Mouse (Mus musculus) limb, embryonic 11.5 days (tissue): ENCODE measurements at regions not wholly inside any gene's neighbourhood (a gene's known extent, or its start where the extent isn't known, plus 50 kb on each side); places are given as distances from the start of the nearest gene placed in this dataset.
A peak's percentile ranks its signal among the peaks of the same experiment; 100 is the strongest.
"Not testable (repeated sequence)": the region's sequence is repeated elsewhere in the genome, so short reads cannot be mapped to it uniquely, and the experiment has no call there.

ENCODE experiments used
- ATAC-seq: fragments of 200-750 bp; cut with Nextera tagmentation; 2 replicates; pipeline ENCODE4 v1.8.0; 2017; ENCODE audit warnings: low read depth; ENCODE audit not compliant: insufficient number of reproducible peaks, low FRiP score, low TSS enrichment
- DNase-seq: peaks from one replicate; pipeline ENCODE4 v3.0.0-alpha.2; 2015; ENCODE audit warnings: low spot score
- H3K27ac ChIP-seq: fragments of 300-500 bp; sonication (generic); replicated peaks from 2 replicates; pipeline ENCODE4 v1.5.1; 2014; ENCODE audit warnings: low read depth, mild to moderate bottlenecking, low read length
- H3K27me3 ChIP-seq: fragments of 300-500 bp; sonication (generic); 2 replicates; pipeline ENCODE4 v1.6.1; 2014; ENCODE audit warnings: mild to moderate bottlenecking, low read length, mixed read lengths; ENCODE audit not compliant: control insufficient read depth, insufficient read depth
- H3K36me3 ChIP-seq: fragments of 300-500 bp; sonication (generic); 2 replicates; pipeline ENCODE4 v1.6.1; 2014; ENCODE audit warnings: mild to moderate bottlenecking, low read length, moderate library complexity, mixed read lengths; ENCODE audit not compliant: control insufficient read depth, insufficient read depth
- H3K4me1 ChIP-seq: fragments of 300-500 bp; sonication (generic); 2 replicates; pipeline ENCODE4 v1.6.1; 2014; ENCODE audit warnings: low read length, mixed read lengths; ENCODE audit not compliant: control insufficient read depth, insufficient read depth
- H3K4me2 ChIP-seq: fragments of 300-500 bp; sonication (generic); 2 replicates; pipeline ENCODE4 v1.6.1; 2014; ENCODE audit warnings: low read depth, mild to moderate bottlenecking, moderate library complexity; ENCODE audit not compliant: severe bottlenecking
- H3K4me3 ChIP-seq: fragments of 300-500 bp; sonication (generic); 2 replicates; pipeline ENCODE4 v1.5.1; 2014; ENCODE audit warnings: low read depth, low read length
- H3K9ac ChIP-seq: fragments of 300-500 bp; sonication (generic); 2 replicates; pipeline ENCODE4 v1.6.1; 2014; ENCODE audit warnings: mild to moderate bottlenecking, low read length
- H3K9me3 ChIP-seq: fragments of 300-500 bp; sonication (generic); 2 replicates; pipeline ENCODE4 v1.6.1; 2016; ENCODE audit warnings: low read length; ENCODE audit not compliant: control insufficient read depth
- WGBS: fragments of 180-500 bp; shearing (Covaris S2); extraction: QIAGEN DNeasy Blood & Tissue Kit; methylation state at CpG from one replicate; pipeline ENCODE4 v1.1.7; 2014; 5-methylcytosine and 5-hydroxymethylcytosine counted together

DNA sequence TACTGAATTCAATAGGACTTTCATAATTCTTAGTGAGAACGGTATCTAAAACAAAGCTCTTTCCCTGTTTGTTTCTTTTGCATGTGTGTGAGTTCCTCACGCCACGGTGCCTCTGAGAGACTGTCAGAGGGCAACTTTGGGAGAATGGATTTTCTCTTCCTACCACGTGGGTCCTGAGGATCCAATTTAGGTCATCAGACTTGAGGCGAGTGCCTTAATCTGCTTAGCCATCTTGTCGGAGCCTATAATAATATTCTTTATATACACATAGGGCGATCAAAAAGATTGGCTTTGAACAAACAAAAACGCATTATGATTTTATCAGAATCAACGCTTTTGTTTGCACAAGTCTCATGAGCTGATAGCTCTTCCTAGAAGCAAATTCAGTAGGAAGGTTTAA is 119.6 kb downstream of the Enc1 start:
- H3K9me3 ChIP-seq, result no peaks in the 10 kb centered on the region
- ATAC-seq (no peak), DNase-seq (no peak)
- 89% methylated on average over 9 of the region's 9 CpGs for WGBS
- no peak overlapping the region for H3K4me3 ChIP-seq
- H3K36me3 ChIP-seq, result no peaks in the 10 kb centered on the region
- no peak overlapping the region for H3K27ac ChIP-seq
- no peaks in the 10 kb centered on the region for H3K27me3 ChIP-seq
- no peak overlapping the region for H3K9ac ChIP-seq
- peaks cover 12% of the 10 kb centered on the region; the same call in 1 of the 2 replicates for H3K4me1 ChIP-seq
- no peak overlapping the region for H3K4me2 ChIP-seq

DNA sequence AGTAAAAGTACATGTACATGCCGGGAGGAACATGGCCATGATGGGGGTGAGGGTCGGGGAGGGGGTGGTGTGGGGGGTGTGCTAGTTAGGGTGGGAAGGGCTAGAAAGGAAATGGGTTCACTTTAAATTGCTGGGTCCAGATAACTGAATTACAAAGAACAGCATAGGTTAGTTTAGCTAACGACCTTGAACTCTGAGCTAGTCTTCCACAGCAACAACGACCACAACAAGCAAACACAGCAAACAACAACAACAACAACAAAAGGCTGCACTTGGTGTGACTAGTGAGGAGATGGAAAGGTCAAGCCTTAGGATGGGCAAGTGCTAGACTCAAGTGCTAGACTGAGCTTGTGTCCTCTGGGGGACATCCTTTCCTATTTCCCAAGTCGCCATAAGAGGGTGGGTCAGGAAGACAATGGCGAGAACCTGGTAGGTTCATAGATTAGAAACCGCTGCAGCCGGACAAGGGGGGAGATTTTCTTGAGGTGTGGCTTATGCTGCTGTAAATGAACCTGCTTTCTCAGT is 117.9 kb downstream of the Enc1 start:
- Histone ChIP-seq H3K4me2 (no peak overlapping the region), H3K36me3 (no peaks in the 10 kb centered on the region), H3K27ac (no peak overlapping the region), H3K9ac (no peak overlapping the region), H3K9me3 (no peaks in the 10 kb centered on the region), H3K27me3 (no peaks in the 10 kb centered on the region), H3K4me1 (peaks cover 4% of the 10 kb centered on the region; the same call in 1 of the 2 replicates), H3K4me3 (no peak overlapping the region)
- WGBS, result 78% methylated on average over 8 of the region's 8 CpGs
- DNase-seq (no peak), ATAC-seq (no peak)

DNA sequence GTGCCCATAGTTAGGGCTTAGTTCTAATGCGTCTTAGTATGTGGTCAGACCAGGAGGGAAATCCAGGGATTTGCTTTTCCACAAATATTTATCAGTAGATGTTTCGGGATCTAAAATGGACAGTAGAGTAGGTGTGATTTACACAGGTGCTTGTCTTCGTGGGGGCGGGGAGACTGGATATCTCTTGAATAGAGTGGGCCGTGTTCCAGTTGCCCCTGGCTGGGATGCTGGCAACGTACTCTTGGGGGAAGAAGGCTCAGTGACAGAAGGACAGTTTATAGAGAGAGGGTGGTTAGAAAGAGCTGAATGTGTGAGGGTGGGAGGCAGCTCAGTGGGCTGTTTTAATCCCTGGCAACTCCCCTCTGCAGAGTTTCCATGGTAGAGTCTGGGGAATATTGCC is 117.4 kb downstream of the Enc1 start:
- H3K27ac ChIP-seq, result no peak overlapping the region
- H3K9ac ChIP-seq, result no peak overlapping the region
- ATAC-seq (no peak), DNase-seq (no peak)
- H3K9me3 ChIP-seq, result no peaks in the 10 kb centered on the region
- no peak overlapping the region for H3K4me2 ChIP-seq
- H3K27me3 ChIP-seq, result no peaks in the 10 kb centered on the region
- 62% methylated on average over 6 of the region's 6 CpGs for WGBS
- no peak overlapping the region for H3K4me3 ChIP-seq
- peaks cover 2% of the 10 kb centered on the region; the same call in 1 of the 2 replicates for H3K4me1 ChIP-seq
- no peaks in the 10 kb centered on the region for H3K36me3 ChIP-seq

DNA sequence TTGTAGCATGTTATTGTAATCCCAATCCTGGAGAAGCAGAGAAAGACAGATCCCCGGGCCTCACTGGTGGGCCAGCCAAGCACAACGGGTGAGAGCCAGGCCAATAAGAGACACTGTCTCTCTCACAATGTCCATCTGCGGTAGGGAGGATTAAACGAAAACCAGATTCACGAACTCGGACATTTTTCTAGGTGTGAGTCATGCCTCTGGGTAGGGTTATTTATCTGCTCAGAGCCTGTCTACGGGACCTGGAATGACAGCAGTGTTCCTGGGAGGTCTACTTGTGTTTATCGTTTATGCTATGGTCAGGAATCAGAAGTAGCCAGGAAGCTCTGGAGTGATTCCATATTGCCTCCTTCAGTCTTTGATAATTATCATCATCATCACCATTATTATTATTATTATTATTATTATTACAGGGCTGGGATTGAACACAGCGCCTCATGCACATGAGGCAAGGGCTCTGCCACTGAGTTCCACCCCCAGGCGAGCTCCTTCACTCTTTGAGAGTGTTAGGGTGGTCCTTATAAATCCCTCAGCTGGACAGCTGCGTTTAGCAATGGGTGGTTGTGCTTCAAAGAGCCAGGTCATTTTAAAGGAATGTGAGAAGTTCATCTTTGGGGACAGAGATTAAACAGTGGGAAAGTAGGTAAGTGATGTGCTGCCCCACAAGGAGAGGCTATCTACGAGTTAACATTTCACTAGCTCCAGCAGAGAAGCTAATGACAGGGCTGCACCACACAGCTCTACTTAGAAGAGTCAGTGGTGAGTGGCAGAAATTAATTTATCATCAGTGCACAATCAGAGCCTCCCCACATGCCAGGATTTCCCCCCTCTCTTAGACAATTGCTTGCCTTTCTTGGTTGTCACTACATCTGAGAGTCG is 116.3 kb downstream of the Enc1 start:
- H3K9ac ChIP-seq, result no peak overlapping the region
- no peak overlapping the region for H3K4me2 ChIP-seq
- H3K27me3 ChIP-seq, result no peaks in the 10 kb centered on the region
- H3K36me3 ChIP-seq, result no peaks in the 10 kb centered on the region
- H3K4me1 ChIP-seq, result 0 out of 2 replicates have a peak, but pooled peaks cover 2% of the 10 kb centered on the region
- no peak overlapping the region for H3K4me3 ChIP-seq
- no peak for DNase-seq
- ATAC-seq, result no peak
- 38% methylated on average over 13 of the region's 13 CpGs for WGBS
- no peaks in the 10 kb centered on the region for H3K9me3 ChIP-seq
- H3K27ac ChIP-seq, result no peak overlapping the region

DNA sequence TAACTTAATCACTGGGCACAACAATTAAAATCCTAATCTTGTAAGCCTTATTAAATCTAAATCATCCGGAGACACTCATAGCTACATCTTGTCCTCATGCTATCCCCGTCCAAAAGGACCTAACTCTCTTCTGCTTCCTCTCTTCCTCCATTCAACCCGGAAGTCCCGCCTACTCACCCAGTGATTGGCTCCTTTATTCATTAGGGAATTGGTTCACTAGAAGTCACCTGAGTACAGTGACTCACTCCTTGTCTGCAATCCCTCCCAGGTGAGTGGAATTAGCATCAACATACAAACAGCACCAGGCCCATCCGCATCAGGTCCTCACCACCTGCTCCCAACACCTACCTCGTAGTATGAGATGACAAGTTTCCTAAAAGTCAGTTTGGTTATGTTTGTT is 114.5 kb downstream of the Enc1 start:
- not testable (repeated sequence) for H3K9ac ChIP-seq, DNase-seq, H3K27ac ChIP-seq, H3K4me3 ChIP-seq, H3K27me3 ChIP-seq, H3K9me3 ChIP-seq, H3K4me1 ChIP-seq, H3K4me2 ChIP-seq, H3K36me3 ChIP-seq, ATAC-seq
- 90% methylated on average over 6 of the region's 6 CpGs for WGBS

DNA sequence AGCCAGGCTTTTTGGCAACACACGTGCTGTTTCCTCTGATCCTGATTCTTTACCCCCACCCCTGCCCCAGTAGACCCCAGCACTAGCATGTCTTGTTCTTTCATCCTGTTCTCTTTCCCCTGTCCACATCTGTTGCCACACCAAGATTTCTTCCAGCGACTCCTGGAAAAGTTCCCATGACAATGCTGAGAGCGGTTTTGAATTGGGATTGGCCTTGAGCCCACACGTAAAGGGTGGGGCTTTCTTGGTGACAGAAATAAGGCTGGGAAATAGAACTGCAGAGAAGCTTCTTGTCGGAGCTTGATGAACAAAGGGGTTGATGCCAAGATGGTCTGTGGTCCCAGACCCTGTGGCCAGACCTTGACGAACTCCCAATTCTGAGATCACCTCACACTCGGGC is 106.8 kb downstream of the Enc1 start:
- Histone ChIP-seq H3K27ac (no peak overlapping the region), H3K4me3 (no peak overlapping the region), H3K36me3 (no peaks in the 10 kb centered on the region), H3K9me3 (no peaks in the 10 kb centered on the region), H3K9ac (no peak overlapping the region), H3K4me1 (no peaks in the 10 kb centered on the region), H3K4me2 (no peak overlapping the region), H3K27me3 (no peaks in the 10 kb centered on the region)
- WGBS, result 90% methylated on average over 7 of the region's 7 CpGs
- DNase-seq (no peak), ATAC-seq (no peak)

DNA sequence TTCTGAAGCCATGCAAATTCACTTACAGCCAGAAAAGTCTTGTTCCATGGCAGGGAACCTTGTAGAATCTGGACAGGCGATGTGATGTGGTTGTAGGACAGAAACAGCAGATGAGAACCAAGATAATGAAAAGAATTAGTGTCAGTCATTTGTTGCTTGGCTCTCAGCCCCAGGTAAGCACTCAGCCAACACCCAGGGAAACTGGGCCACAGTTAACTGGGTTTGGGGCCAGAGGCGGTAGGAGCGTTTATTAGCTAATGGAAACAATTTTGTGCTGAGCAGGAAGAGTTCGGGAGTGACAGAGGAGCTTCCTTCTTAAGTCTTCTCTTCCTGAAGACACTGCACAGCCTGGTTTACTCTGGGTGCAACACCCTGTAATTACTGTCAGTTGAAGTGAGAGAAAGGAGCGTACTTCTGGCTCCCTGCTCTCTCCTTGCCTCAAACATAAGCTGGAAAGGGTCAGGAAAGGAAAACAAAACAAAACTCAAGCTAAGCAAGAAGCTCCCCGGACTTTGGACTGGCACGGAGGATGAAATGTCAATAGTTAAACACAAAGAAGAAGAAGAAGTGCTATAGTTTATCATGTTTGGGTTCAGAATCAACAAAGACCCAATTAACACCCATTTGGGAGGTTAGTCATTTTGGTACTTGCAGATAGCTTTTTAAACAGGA is 100.4 kb downstream of the Enc1 start:
- 52% methylated on average over 7 of the region's 7 CpGs for WGBS
- Histone ChIP-seq H3K9me3 (no peaks in the 10 kb centered on the region), H3K4me2 (no peak overlapping the region), H3K36me3 (no peaks in the 10 kb centered on the region), H3K4me1 (0 out of 2 replicates have a peak, but pooled peaks cover 7% of the 10 kb centered on the region), H3K27me3 (no peaks in the 10 kb centered on the region), H3K4me3 (no peak overlapping the region), H3K9ac (no peak overlapping the region), H3K27ac (no peak overlapping the region)
- ATAC-seq, result no peak
- DNase-seq, result no peak

DNA sequence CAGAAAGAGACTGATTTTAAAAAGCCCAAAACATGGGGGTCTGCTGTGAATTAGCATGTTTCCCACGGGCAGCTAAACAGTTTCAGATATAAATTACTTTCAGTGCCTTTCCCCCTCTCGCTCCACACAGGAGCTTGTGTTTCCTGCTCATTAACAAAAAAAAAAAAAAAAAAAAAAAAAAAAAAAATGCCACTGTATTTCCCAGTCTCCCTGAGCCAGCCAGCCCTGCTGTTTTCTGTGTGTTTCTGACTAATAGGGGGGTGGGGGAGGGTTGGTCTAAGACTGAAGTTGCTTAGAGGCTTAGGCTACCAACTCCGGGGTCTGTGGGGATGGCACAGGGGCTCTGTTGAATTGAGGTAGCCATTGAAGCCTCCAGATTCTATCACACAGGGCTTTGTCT is 97.0 kb downstream of the Enc1 start:
- H3K27ac ChIP-seq, result no peak overlapping the region; the same call in 1 of the 2 replicates
- no peak overlapping the region for H3K9ac ChIP-seq
- H3K4me3 ChIP-seq, result no peak overlapping the region
- no peaks in the 10 kb centered on the region for H3K36me3 ChIP-seq
- peak; percentile 47 for DNase-seq
- no peak overlapping the region for H3K4me2 ChIP-seq
- H3K27me3 ChIP-seq, result no peaks in the 10 kb centered on the region
- WGBS, result 3% methylated on average over 3 of the region's 3 CpGs
- peak; percentile 17; the same call in 1 of the 2 replicates for ATAC-seq
- H3K9me3 ChIP-seq, result no peaks in the 10 kb centered on the region
- H3K4me1 ChIP-seq, result 0 out of 2 replicates have a peak, but pooled peaks cover 7% of the 10 kb centered on the region
